Mouse (Mus musculus) myocyte (in vitro differentiated cells): ENCODE measurements around the gene Mapk9. TPM values are rescaled to one million over a fixed set of nuclear protein-coding genes. Genes with fewer than 3 reads are reported as not detected.

Experiments
- H3K27me3 ChIP-seq: one replicate; pipeline ENCODE4 v1.6.1; 2011; ENCODE audit not compliant: control insufficient read depth, insufficient read depth, insufficient read length
- H3K36me3 ChIP-seq: one replicate; pipeline ENCODE4 v1.6.1; 2011; ENCODE audit not compliant: control insufficient read depth, insufficient read depth
- H3K4me2 ChIP-seq: one replicate; pipeline ENCODE4 v1.6.1; 2011; ENCODE audit warnings: low read depth, control low read depth
- H3K4me3 ChIP-seq: one replicate; pipeline ENCODE4 v1.5.1; 2011; ENCODE audit warnings: mild to moderate bottlenecking, control low read depth, moderate library complexity
- H3K79me2 ChIP-seq: one replicate; pipeline ENCODE4 v1.6.1; 2011; ENCODE audit not compliant: control insufficient read depth, insufficient read depth
- H3ac ChIP-seq: one replicate; pipeline ENCODE4 v1.6.1; 2011; ENCODE audit not compliant: control insufficient read depth, insufficient read length
- CEBPB ChIP-seq: IDR thresholded peaks from 2 replicates; pipeline ENCODE4 v1.6.1; 2011; ENCODE audit warnings: mild to moderate bottlenecking, moderate library complexity; ENCODE audit not compliant: poor library complexity, insufficient read depth, severe bottlenecking
- E2F4 ChIP-seq: IDR thresholded peaks from one replicate; pipeline ENCODE4 v1.6.1; 2011; ENCODE audit warnings: mild to moderate bottlenecking, control low read depth, moderate library complexity; ENCODE audit not compliant: insufficient read depth
- MAX ChIP-seq: IDR thresholded peaks from one replicate; pipeline ENCODE4 v1.6.1; 2011; ENCODE audit warnings: low read depth, mild to moderate bottlenecking, control low read depth
- MYOD1 ChIP-seq, 3 experiments: IDR thresholded peaks; one replicate each; pipeline ENCODE4 v1.6.1; 2011; ENCODE audit warnings: control low read depth in 2 of 3, low read depth in 2 of 3, mild to moderate bottlenecking in 2 of 3, moderate library complexity in 1 of 3; ENCODE audit not compliant: insufficient read length in 2 of 3, control insufficient read depth in 1 of 3
- MYOG ChIP-seq, 3 experiments: IDR thresholded peaks; one replicate each; pipeline ENCODE4 v1.6.1; 2011; ENCODE audit warnings: control low read depth in 2 of 3, low read depth in 2 of 3, mild to moderate bottlenecking in 2 of 3; ENCODE audit not compliant: insufficient read length in 2 of 3, control insufficient read depth in 1 of 3, insufficient read depth in 1 of 3
- POLR2A ChIP-seq: IDR thresholded peaks from one replicate; pipeline ENCODE4 v1.6.1; 2011; ENCODE audit warnings: low read depth, mild to moderate bottlenecking, control low read depth, moderate library complexity; ENCODE audit not compliant: insufficient read length
- POLR2AphosphoS2 ChIP-seq: IDR thresholded peaks from one replicate; pipeline ENCODE4 v1.6.1; 2011; ENCODE audit warnings: low read depth, control low read depth; ENCODE audit not compliant: insufficient read length
- REST ChIP-seq: IDR thresholded peaks from one replicate; pipeline ENCODE4 v1.6.1; 2011; ENCODE audit warnings: mild to moderate bottlenecking, control low read depth, moderate library complexity; ENCODE audit not compliant: insufficient read depth, insufficient read length
- SRF ChIP-seq: IDR thresholded peaks from one replicate; pipeline ENCODE4 v1.6.1; 2011; ENCODE audit warnings: low read depth; ENCODE audit not compliant: control insufficient read depth, insufficient read length
- TCF12 ChIP-seq: IDR thresholded peaks from one replicate; pipeline ENCODE4 v1.6.1; 2011; ENCODE audit warnings: mild to moderate bottlenecking, control low read depth; ENCODE audit not compliant: poor library complexity, insufficient read depth, severe bottlenecking
- TCF3 ChIP-seq: IDR thresholded peaks from one replicate; pipeline ENCODE4 v1.6.1; 2011; ENCODE audit warnings: low read depth, control low read depth; ENCODE audit not compliant: insufficient read length
- USF1 ChIP-seq: IDR thresholded peaks from one replicate; pipeline ENCODE4 v1.6.1; 2011; ENCODE audit warnings: low read depth, mild to moderate bottlenecking, control low read depth, moderate library complexity
- polyA plus RNA-seq: library from polyadenylated mRNA; unstranded; fragments of >200 nt; fragmentation: generic; extraction: Trizol; gene quantifications from one replicate; pipeline ENCODE4 v1.2.1, GENCODE M21; 2012; ENCODE audit warnings: missing spikeins

The Mapk9 gene
- polyA plus RNA-seq, 1 experiment = 21.5 TPM

DNA sequence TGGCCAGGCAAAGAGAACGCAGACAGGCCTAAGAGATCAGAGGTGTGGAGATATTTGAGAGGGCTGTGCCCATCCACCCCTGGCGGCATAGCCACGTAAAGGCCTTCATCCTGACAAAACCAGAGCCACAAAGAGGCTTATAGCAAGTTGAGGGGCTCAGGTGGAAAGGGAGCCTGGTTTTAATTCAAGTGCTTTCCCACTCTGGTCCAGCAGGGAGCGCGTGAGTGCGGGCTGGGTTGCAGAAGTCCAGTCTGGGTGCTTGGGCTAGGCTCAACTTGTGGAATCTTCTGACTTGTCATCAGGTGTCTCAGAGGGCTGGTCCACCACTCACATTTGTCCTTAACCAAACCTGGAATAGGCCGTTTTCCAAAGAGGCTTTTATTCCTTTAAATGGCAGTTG, 56.8 kb downstream of the Mapk9 start:
- Histone ChIP-seq H3K4me3 (no peak overlapping the region), H3K27me3 (peaks cover 21% of the 10 kb centered on the region)

DNA sequence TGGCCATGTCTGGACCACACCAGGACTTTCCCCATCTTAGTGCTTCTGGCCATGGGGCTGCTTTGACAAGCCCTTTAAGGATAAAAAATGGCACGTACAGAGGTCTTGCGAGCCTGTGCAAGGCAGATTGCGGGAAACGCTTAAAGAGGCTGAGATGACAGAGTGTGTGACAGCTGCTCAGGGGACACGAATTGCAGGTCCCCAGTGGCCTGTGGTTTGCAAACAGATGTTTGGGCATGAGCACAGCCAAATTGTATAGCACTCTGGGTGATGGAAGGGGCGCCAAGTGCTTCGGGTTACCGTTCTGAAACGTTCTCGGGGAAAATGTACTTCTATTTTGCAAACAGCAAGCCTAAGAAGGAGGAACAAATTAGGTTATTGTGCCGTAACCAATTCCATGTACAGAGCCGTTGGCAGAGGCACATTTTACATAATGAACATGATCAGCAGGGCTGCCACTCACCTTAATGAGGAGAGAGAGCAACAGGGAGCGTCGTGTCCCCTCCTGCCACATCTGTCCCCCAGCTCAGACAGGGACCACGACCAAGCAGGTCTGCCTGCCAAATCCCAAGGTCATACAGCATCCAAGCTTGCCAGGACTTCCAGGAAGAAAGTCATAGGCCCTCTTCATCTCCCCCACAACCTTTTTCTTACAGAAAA, 72.1 kb downstream of the Mapk9 start:
- Histone ChIP-seq H3ac (no peak overlapping the region), H3K27me3 (peaks cover 41% of the 10 kb centered on the region), H3K79me2 (no peaks in the 10 kb centered on the region), H3K4me3 (no peak overlapping the region), H3K36me3 (no peaks in the 10 kb centered on the region), H3K4me2 (no peak overlapping the region)
- no peak for TF ChIP-seq MYOG (IDR thresholded peaks at IDR 0.05; ENCODE audit: control insufficient read depth in 1 of 3, insufficient read depth in 1 of 3, insufficient read length in 2 of 3, low read depth in 2 of 3)
- no peak for TF ChIP-seq USF1
- TF ChIP-seq TCF12 = no peak
- no peak for TF ChIP-seq MAX
- no peak for TF ChIP-seq E2F4
- no peak for TF ChIP-seq POLR2AphosphoS2
- TF ChIP-seq POLR2A = no peak
- no peak for TF ChIP-seq CEBPB

More for the DNA sequence above, 56.8 kb downstream of the Mapk9 start:
- Histone ChIP-seq H3K4me2 (no peak overlapping the region), H3K79me2 (no peaks in the 10 kb centered on the region), H3ac (no peak overlapping the region), H3K36me3 (no peaks in the 10 kb centered on the region)
- no peak for TF ChIP-seq MAX

DNA sequence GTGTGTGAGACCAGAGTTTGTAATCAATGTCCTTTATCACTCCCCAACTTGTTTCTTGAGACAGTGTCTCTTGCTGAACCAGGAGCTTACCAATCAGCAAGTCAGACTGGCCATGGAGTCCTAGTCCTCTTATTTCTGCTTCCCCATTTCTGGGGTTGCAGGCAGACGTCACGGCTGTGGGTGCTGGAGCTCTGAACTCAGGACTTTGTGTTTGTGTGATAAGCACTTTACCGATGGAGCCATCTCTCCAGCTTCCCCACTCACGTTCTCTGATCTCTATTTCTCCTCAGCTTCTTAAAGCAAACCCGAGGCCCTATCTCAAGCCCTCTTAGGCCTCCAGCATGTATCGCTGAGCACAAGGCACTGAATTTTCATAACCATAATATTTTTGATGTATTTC, 72.8 kb downstream of the Mapk9 start:
- Histone ChIP-seq H3K36me3 (no peaks in the 10 kb centered on the region), H3K27me3 (peaks cover 37% of the 10 kb centered on the region), H3ac (no peak overlapping the region)

DNA sequence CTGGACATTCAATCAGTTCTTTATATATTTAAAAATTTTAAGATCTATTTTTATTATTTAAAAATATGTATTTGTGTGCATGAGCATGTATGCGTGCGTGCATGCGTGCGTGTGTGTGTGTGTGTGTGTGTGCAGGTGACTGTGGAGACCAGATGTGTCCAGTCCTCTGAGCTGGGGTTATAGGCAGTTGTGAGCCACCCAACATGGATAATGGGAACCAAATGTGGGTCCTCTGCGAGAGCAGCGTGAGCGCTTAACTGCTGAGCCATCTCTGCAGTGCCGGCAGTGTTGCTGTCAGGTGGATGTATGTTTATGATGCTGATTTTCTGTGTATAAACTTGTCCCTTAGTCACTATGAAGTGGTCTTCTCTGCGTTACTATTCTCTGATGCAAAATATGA, 77.0 kb downstream of the Mapk9 start:
- no peak for TF ChIP-seq E2F4
- TF ChIP-seq POLR2AphosphoS2 = no peak
- TF ChIP-seq POLR2A = no peak
- no peak for TF ChIP-seq CEBPB
- TF ChIP-seq REST = no peak
- TF ChIP-seq MYOG (IDR thresholded peaks at IDR 0.05; ENCODE audit: control insufficient read depth in 1 of 3, insufficient read depth in 1 of 3, insufficient read length in 2 of 3, low read depth in 2 of 3) = no peak
- TF ChIP-seq MAX = no peak
- TF ChIP-seq MYOD1 (IDR thresholded peaks at IDR 0.05; ENCODE audit: control insufficient read depth in 1 of 3, insufficient read length in 2 of 3, low read depth in 2 of 3) = no peak
- TF ChIP-seq SRF = no peak
- no peak for TF ChIP-seq TCF12
- no peak for TF ChIP-seq TCF3
- no peak for TF ChIP-seq USF1
- no peak overlapping the region for H3K4me3 ChIP-seq
- H3K4me2 ChIP-seq = no peak overlapping the region
- H3ac ChIP-seq = no peak overlapping the region
- no peaks in the 10 kb centered on the region for H3K79me2 ChIP-seq
- peaks cover 46% of the 10 kb centered on the region for H3K27me3 ChIP-seq
- H3K36me3 ChIP-seq = no peaks in the 10 kb centered on the region

More for the DNA sequence above, 72.8 kb downstream of the Mapk9 start:
- H3K4me2 ChIP-seq = no peak overlapping the region
- H3K79me2 ChIP-seq = no peaks in the 10 kb centered on the region
- no peak for TF ChIP-seq USF1
- no peak for TF ChIP-seq TCF3
- TF ChIP-seq POLR2A = no peak
- TF ChIP-seq MAX = no peak
- no peak for TF ChIP-seq MYOG (IDR thresholded peaks at IDR 0.05; ENCODE audit: control insufficient read depth in 1 of 3, insufficient read depth in 1 of 3, insufficient read length in 2 of 3, low read depth in 2 of 3)
- no peak for TF ChIP-seq REST
- TF ChIP-seq POLR2AphosphoS2 = no peak
- TF ChIP-seq SRF = no peak
- TF ChIP-seq CEBPB = no peak
- no peak for TF ChIP-seq MYOD1 (IDR thresholded peaks at IDR 0.05; ENCODE audit: control insufficient read depth in 1 of 3, insufficient read length in 2 of 3, low read depth in 2 of 3)
- TF ChIP-seq E2F4 = no peak
- TF ChIP-seq TCF12 = no peak
- H3K4me3 ChIP-seq = no peak overlapping the region

DNA sequence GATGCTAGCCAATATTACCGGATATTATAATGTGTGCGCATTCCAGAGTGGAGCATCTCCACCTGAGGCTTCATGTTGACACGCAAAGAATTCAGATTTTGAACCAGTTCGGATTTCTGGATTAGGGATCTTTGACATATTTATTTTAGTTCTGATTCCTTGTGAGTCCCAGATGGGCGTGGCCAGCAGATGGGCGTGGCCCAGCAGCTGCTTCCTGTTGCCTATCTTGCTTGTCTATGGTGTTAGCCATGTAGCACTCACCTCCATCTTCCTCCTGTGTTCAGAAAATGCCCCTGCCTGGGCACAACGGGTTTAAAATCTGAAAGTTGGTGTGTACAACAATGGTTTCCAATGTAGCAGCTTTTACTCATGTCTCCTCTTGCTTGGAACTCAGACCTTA, 79.6 kb downstream of the Mapk9 start:
- H3K27me3 ChIP-seq = peaks cover 32% of the 10 kb centered on the region
- no peaks in the 10 kb centered on the region for H3K79me2 ChIP-seq
- no peak overlapping the region for H3ac ChIP-seq
- H3K36me3 ChIP-seq = no peaks in the 10 kb centered on the region
- H3K4me3 ChIP-seq = no peak overlapping the region
- TF ChIP-seq POLR2AphosphoS2 = no peak
- TF ChIP-seq TCF12 = no peak
- TF ChIP-seq E2F4 = no peak
- TF ChIP-seq POLR2A = no peak
- no peak for TF ChIP-seq MAX
- no peak for TF ChIP-seq MYOD1 (IDR thresholded peaks at IDR 0.05; ENCODE audit: control insufficient read depth in 1 of 3, insufficient read length in 2 of 3, low read depth in 2 of 3)
- no peak for TF ChIP-seq REST
- no peak overlapping the region for H3K4me2 ChIP-seq
